Comparison of ENCODE assay signal across 31 mouse cellular contexts in the genomic region with DNA sequence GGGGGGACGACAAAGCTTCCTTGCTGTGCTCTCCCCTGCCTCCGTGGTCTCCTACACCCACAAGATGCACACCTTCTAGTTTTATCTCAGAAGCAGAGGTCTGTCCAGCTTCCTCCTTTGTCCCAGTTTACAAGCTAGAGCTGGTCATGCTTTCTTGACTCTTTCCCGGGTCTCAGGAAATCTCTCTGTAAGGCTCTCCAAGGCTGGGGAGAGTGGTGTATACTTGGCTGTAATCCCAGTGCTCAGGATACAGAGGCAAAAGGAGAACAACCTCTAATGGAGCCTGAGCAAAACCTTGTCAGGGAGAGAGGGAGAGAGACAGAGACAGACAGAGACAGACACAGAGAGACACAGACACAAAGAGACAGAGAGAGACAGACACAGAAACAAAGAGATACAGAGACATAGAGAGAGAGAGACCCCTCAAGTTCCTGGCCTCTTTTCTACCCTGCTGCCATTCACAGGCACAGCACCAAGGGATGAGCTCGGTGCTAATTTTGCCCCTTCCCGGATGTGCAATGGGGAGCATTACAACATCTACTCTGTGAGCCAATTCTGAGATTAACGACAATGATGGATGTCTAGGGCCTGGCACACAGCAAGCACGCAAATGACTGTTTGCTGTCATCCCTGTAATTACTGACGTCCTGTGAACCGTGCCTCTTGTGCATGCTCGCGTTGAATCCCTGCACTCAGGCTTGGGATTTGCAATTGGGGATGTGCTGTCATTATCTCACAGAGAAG. TPM values are rescaled to one million over a fixed set of nuclear protein-coding genes. Genes with fewer than 3 reads are reported as not detected.
DNase-seq lines count a peak whose midpoint lies in the region; ATAC-seq lines count a peak whose summit lies in the region.
"Had no signal": no experiment of that assay in that cellular context is flagged by ENCODE, and none has a peak within 500 bp of the region (broad histone marks: within the 10 kb centered on the region; RNA-seq: fewer than 3 reads in every experiment).

No protein-coding gene starts in this region.

- H3K27ac ChIP-seq in liver, embryonic 15.5 days (replicated peaks): 0 out of 2 replicates have a peak overlapping the region, but pooled peaks have one; percentile 30
- H3K27ac ChIP-seq: embryonic facial prominence, embryonic 13.5 days; forebrain, embryonic 15.5 days; hindbrain, embryonic 14.5 days; left cerebral cortex, adult 2 months; lung, embryonic 15.5 days; midbrain, embryonic 15.5 days had no signal

- WGBS in liver, embryonic 15.5 days (ENCODE audit: insufficient replicate concordance): 38% methylated on average over 11 of the region's 11 CpGs

- ATAC-seq in liver, embryonic 15.5 days (ENCODE audit: insufficient read depth): no peak
- ATAC-seq in megakaryocyte, adult 5-6 weeks (ENCODE audit: poor library complexity, severe bottlenecking): peak; percentile 50
- ATAC-seq: CD4-positive, CD25-positive, alpha-beta regulatory T cell, adult 4 months; forebrain, embryonic 15.5 days; midbrain, embryonic 15.5 days had no signal

- no peak overlapping the region for H3K4me2 ChIP-seq in liver, embryonic 15.5 days
- H3K4me2 ChIP-seq: embryonic facial prominence, embryonic 13.5 days; forebrain, embryonic 15.5 days; heart, embryonic 12.5 days; hindbrain, embryonic 14.5 days; lung, embryonic 15.5 days; midbrain, embryonic 15.5 days had no signal

- no peak overlapping the region for H3K4me3 ChIP-seq in liver, embryonic 15.5 days (replicated peaks)
- H3K4me3 ChIP-seq: embryonic facial prominence, embryonic 13.5 days; forebrain, embryonic 15.5 days; heart, embryonic 12.5 days; left cerebral cortex, adult 2 months; lung, embryonic 15.5 days; megakaryocyte, embryonic 14.5 days; midbrain, embryonic 15.5 days had no signal

- peaks cover 29% of the 10 kb centered on the region for H3K27me3 ChIP-seq in liver, embryonic 15.5 days
- H3K27me3 ChIP-seq: forebrain, embryonic 15.5 days had no signal

- peaks cover 6% of the 10 kb centered on the region; the same call in 1 of the 2 replicates for H3K4me1 ChIP-seq in liver, embryonic 15.5 days (replicated peaks)

- DNase-seq in liver: no peak
- peak; percentile 47 for DNase-seq in 416B (ENCODE audit: low read depth)
- peak; percentile 88 for DNase-seq in adipocyte (ENCODE audit: low spot score)
- no peak for DNase-seq in cerebellum, adult 9-10 months
- DNase-seq in gastrocnemius, postnatal 14 days: no peak
- DNase-seq: cerebellum, adult 8-10 months; heart, postnatal 36 days; kidney, adult 8-10 months; kidney, postnatal 14 days; left cerebral cortex, postnatal 4 days; right cerebral cortex, postnatal 14 days; spleen, adult 18-20 months; thymus, adult 18-20 months had no signal

- no peaks in the 10 kb centered on the region for H3K36me3 ChIP-seq in liver, embryonic 15.5 days (replicated peaks)
- H3K36me3 ChIP-seq: embryonic facial prominence, embryonic 13.5 days; forebrain, embryonic 15.5 days; heart, embryonic 12.5 days; lung, embryonic 15.5 days; midbrain, embryonic 15.5 days had no signal

- intact Hi-C loops in gastrocnemius, postnatal 14 days (cut with DNase I; ENCODE audit: low total_unique reads): loop anchor here (10.0 kb wide), 1 partner anchor 249 kb away; no protein-coding TSS in a partner anchor

- no peak overlapping the region for H3K9ac ChIP-seq in liver, embryonic 15.5 days
- H3K9ac ChIP-seq: embryonic facial prominence, embryonic 13.5 days; forebrain, embryonic 15.5 days; heart, embryonic 12.5 days; hindbrain, embryonic 14.5 days; lung, embryonic 15.5 days; midbrain, embryonic 15.5 days had no signal

- H3K9me3 ChIP-seq in liver, embryonic 15.5 days (replicated peaks): no peaks in the 10 kb centered on the region
- H3K9me3 ChIP-seq: embryonic facial prominence, embryonic 13.5 days; forebrain, embryonic 15.5 days; heart, embryonic 12.5 days; lung, embryonic 15.5 days; midbrain, embryonic 15.5 days had no signal

RNA-seq across cellular contexts. Expression of a gene that starts 5.1 kb away (rescaled TPM):
- 21.3 and 24.2 TPM in 2 replicates for polyA plus RNA-seq in liver, embryonic 15.5 days (2015; fragmentation: Nextera tagmentation; extraction: Ambion mirVana)
- total RNA-seq in megakaryocyte, adult 5-6 weeks (2015): 454 and 463 TPM in 2 replicates
- 81.4 and 109 TPM in 2 replicates for total RNA-seq in megakaryocyte, adult 5-6 weeks (2017)
- under 1 TPM; 0.64 to 0.66 TPM for total RNA-seq in gastrocnemius, postnatal 14 days (2021)
- total RNA-seq: ES-E14; left cerebral cortex, adult 2 months had no signal
- polyA plus RNA-seq: forebrain, embryonic 15.5 days; midbrain, embryonic 15.5 days had no signal

RNA-seq across cellular contexts. Expression of a gene that starts 19.1 kb away (rescaled TPM):
- polyA plus RNA-seq in liver, embryonic 15.5 days (2015; fragmentation: Nextera tagmentation; extraction: Ambion mirVana): 0.07 and 0.63 TPM in 2 replicates
- total RNA-seq in megakaryocyte, adult 5-6 weeks (2015): not detected in 2 replicates
- not detected in 2 replicates for total RNA-seq in megakaryocyte, adult 5-6 weeks (2017)
- total RNA-seq in gastrocnemius, postnatal 14 days (2021): under 1 TPM in 1 of 2 experiments, not detected in 1; 0.07 TPM
- total RNA-seq: adrenal gland, postnatal 36 days; heart, postnatal 36 days had no signal
- polyA plus RNA-seq: CD4-positive, CD25-positive, alpha-beta regulatory T cell, adult 4 months; liver, adult 2 months; midbrain, embryonic 15.5 days had no signal

RNA-seq across cellular contexts. Expression of a gene that starts 21.1 kb away (rescaled TPM):
- 0.28 and 0.32 TPM in 2 replicates for polyA plus RNA-seq in liver, embryonic 15.5 days (2015; fragmentation: Nextera tagmentation; extraction: Ambion mirVana)
- total RNA-seq in megakaryocyte, adult 5-6 weeks (2015): not detected in 2 replicates
- not detected in 2 replicates for total RNA-seq in megakaryocyte, adult 5-6 weeks (2017)
- total RNA-seq in gastrocnemius, postnatal 14 days (2021): 1 to 10 TPM; 3.7 to 5.4 TPM
- total RNA-seq: neutrophil, adult 5-6 weeks had no signal
- polyA plus RNA-seq: CD4-positive, CD25-positive, alpha-beta regulatory T cell, adult 4 months had no signal

RNA-seq across cellular contexts. Expression of a gene that starts 51.3 kb away (rescaled TPM):
- polyA plus RNA-seq in liver, embryonic 15.5 days (2015; fragmentation: Nextera tagmentation; extraction: Ambion mirVana): not detected in 2 replicates
- not detected in 2 replicates for total RNA-seq in megakaryocyte, adult 5-6 weeks (2015)
- total RNA-seq in megakaryocyte, adult 5-6 weeks (2017): not detected in 2 replicates
- total RNA-seq in gastrocnemius, postnatal 14 days (2021): not detected
- total RNA-seq: ES-E14; gastrocnemius, postnatal 4 days; heart, postnatal 36 days; left cerebral cortex, adult 2 months; left cerebral cortex, postnatal 4 days; liver, adult 2 months; neutrophil, adult 5-6 weeks had no signal
- polyA plus RNA-seq: CD4-positive, CD25-positive, alpha-beta regulatory T cell, adult 4 months; cortical plate, adult 2 months; embryonic facial prominence, embryonic 13.5 days; forebrain, embryonic 15.5 days; heart, embryonic 12.5 days; hindbrain, embryonic 14.5 days; intestine, embryonic 14.5 days; liver, adult 2 months; lung, embryonic 15.5 days; midbrain, embryonic 15.5 days had no signal

RNA-seq across cellular contexts. Expression of a gene that starts 59.9 kb away (rescaled TPM):
- 55.0 and 63.3 TPM in 2 replicates for polyA plus RNA-seq in liver, embryonic 15.5 days (2015; fragmentation: Nextera tagmentation; extraction: Ambion mirVana)
- total RNA-seq in megakaryocyte, adult 5-6 weeks (2015): 0.76 and 0.82 TPM in 2 replicates
- total RNA-seq in megakaryocyte, adult 5-6 weeks (2017): 0.49 and 0.88 TPM in 2 replicates
- total RNA-seq in gastrocnemius, postnatal 14 days (2021): 10 to 100 TPM; 45.1 to 72.6 TPM

Comparison
In these comparisons a context has a peak if more than half of its experiments do, and no peak if none do; other contexts are left out.
1. DNase-seq: peak in 416B (single experiment) and adipocyte (single experiment); none in liver (single experiment), cerebellum, adult 9-10 months (single experiment) and gastrocnemius, postnatal 14 days (single experiment).
2. RNA of a gene that starts 5.1 kb away (total RNA-seq): 81.4 to 463 TPM in megakaryocyte, adult 5-6 weeks; 0.64 to 0.66 TPM in gastrocnemius, postnatal 14 days; every median in the first group is over 10 times any median in the second.
3. RNA of a gene that starts 21.1 kb away (total RNA-seq): 3.7 to 5.4 TPM in gastrocnemius, postnatal 14 days; not detected in megakaryocyte, adult 5-6 weeks; every median in the first group is over 4 times any median in the second.